ENCODE assay signal across 10 mouse cellular contexts in the genomic region with DNA sequence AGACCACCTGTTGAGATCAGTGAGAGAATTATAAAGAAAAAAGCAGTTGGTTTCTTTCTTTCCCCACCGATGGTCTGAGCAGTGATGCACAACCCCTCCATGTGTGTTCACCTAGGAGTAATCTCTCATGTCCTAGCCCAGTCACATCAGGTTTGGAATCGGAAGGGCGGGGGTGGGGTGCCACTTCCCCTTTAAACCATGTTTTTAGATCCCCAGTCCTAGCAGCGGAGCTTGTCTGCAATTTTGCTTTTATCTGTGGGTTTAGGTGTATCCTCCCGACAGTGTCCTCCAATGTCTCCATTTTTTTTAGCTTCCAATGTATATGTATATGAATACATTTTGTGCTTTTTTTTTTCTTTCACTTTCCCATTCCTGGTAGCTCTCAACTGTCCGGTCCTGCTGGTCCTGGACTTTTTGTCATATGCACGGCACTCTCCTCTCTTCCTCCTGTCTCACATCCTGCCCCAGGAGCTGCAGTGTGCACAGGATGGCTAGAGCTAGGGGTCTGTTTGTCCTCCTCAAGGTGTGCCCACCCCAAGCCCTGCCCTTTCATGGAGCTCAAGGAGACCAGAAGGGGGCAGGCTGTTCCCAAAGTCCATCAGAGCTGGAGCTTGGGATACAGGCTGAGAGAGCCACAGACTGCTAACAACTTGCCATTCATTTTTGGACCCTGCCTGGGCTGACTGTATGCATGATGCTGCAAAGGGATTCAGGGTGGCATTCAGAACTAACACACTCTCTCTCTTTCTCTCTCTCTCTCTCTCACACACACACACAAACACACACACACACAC. TPM values are rescaled to one million over a fixed set of nuclear protein-coding genes. Genes with fewer than 3 reads are reported as not detected.
DNase-seq lines count a peak whose midpoint lies in the region; ATAC-seq and TF ChIP-seq lines count a peak whose summit lies in the region.
"Had no signal": no experiment of that assay in that cellular context is flagged by ENCODE, and none has a peak within 500 bp of the region (broad histone marks: within the 10 kb centered on the region; RNA-seq: fewer than 3 reads in every experiment).

No protein-coding gene starts in this region.

- H3K4me3 ChIP-seq in midbrain, embryonic 10.5 days, result no peak overlapping the region
- no peak overlapping the region for H3K4me3 ChIP-seq in midbrain, embryonic 11.5 days (ENCODE audit: low read depth, low read length)
- peak overlapping the region; percentile 90 for H3K4me3 ChIP-seq in cortical plate, adult 2 months (ENCODE audit: insufficient read depth, low read length)
- peak overlapping the region; percentile 83; the same call in 1 of the 2 replicates for H3K4me3 ChIP-seq in kidney, embryonic 15.5 days (replicated peaks)
- H3K4me3 ChIP-seq in liver, embryonic 16.5 days (ENCODE audit: low read depth, low read length), result peak overlapping the region; percentile 16; the same call in 1 of the 2 replicates

- peak; percentile 43 for TF ChIP-seq CTCF in cortical plate, adult 2 months (IDR thresholded peaks at IDR 0.05; ENCODE audit: extremely low read depth, insufficient read depth, low read length)

- H3K27me3 ChIP-seq in midbrain, embryonic 10.5 days (ENCODE audit: low read depth, poor library complexity, severe bottlenecking), result peaks cover 33% of the 10 kb centered on the region
- H3K27me3 ChIP-seq in midbrain, embryonic 11.5 days (ENCODE audit: control insufficient read depth, insufficient read depth, low read length), result 0 out of 2 replicates have a peak, but pooled peaks cover 7% of the 10 kb centered on the region
- H3K27me3 ChIP-seq in kidney, embryonic 15.5 days, result 0 out of 2 replicates have a peak, but pooled peaks cover 6% of the 10 kb centered on the region
- H3K27me3 ChIP-seq in liver, embryonic 16.5 days (ENCODE audit: control insufficient read depth, insufficient read depth, low read depth, low read length), result peaks cover 25% of the 10 kb centered on the region

- no peak overlapping the region for H3K9ac ChIP-seq in midbrain, embryonic 11.5 days (ENCODE audit: low read length)
- H3K9ac ChIP-seq in kidney, embryonic 15.5 days, result no peak overlapping the region
- H3K9ac ChIP-seq in liver, embryonic 16.5 days (ENCODE audit: low read depth, low read length), result no peak overlapping the region; the same call in 1 of the 2 replicates
- H3K9ac ChIP-seq: stomach, embryonic 15.5 days had no signal

- no peak overlapping the region for H3K4me2 ChIP-seq in midbrain, embryonic 11.5 days
- peak overlapping the region; percentile 90 for H3K4me2 ChIP-seq in kidney, embryonic 15.5 days
- peak overlapping the region; percentile 77; the same call in 1 of the 2 replicates for H3K4me2 ChIP-seq in liver, embryonic 16.5 days (ENCODE audit: low read depth, low read length)

- H3K9me3 ChIP-seq in midbrain, embryonic 10.5 days (replicated peaks), result no peaks in the 10 kb centered on the region
- H3K9me3 ChIP-seq in midbrain, embryonic 11.5 days (ENCODE audit: control insufficient read depth, low read length), result no peaks in the 10 kb centered on the region
- H3K9me3 ChIP-seq in kidney, embryonic 15.5 days (replicated peaks), result no peaks in the 10 kb centered on the region
- H3K9me3 ChIP-seq in liver, embryonic 16.5 days (replicated peaks; ENCODE audit: control insufficient read depth, low read length), result no peaks in the 10 kb centered on the region
- H3K9me3 ChIP-seq: embryonic facial prominence, embryonic 12.5 days; stomach, embryonic 15.5 days had no signal

- H3K27ac ChIP-seq in midbrain, embryonic 10.5 days (replicated peaks), result no peak overlapping the region
- H3K27ac ChIP-seq in midbrain, embryonic 11.5 days (ENCODE audit: low read depth, low read length), result no peak overlapping the region
- H3K27ac ChIP-seq in cortical plate, adult 2 months (ENCODE audit: insufficient read depth, low read length), result no peak overlapping the region
- H3K27ac ChIP-seq in kidney, embryonic 15.5 days, result no peak overlapping the region
- no peak overlapping the region for H3K27ac ChIP-seq in liver, embryonic 16.5 days (ENCODE audit: low read length)
- H3K27ac ChIP-seq: embryonic facial prominence, embryonic 12.5 days; stomach, embryonic 15.5 days had no signal

- no peaks in the 10 kb centered on the region for H3K36me3 ChIP-seq in midbrain, embryonic 10.5 days
- no peaks in the 10 kb centered on the region for H3K36me3 ChIP-seq in midbrain, embryonic 11.5 days (ENCODE audit: control insufficient read depth, insufficient read depth, low read length)
- H3K36me3 ChIP-seq in kidney, embryonic 15.5 days, result no peaks in the 10 kb centered on the region; the same call in 1 of the 2 replicates
- H3K36me3 ChIP-seq in liver, embryonic 16.5 days (ENCODE audit: control insufficient read depth, insufficient read depth), result no peaks in the 10 kb centered on the region
- H3K36me3 ChIP-seq: embryonic facial prominence, embryonic 12.5 days; stomach, embryonic 15.5 days had no signal

- WGBS in midbrain, embryonic 10.5 days, result 67% methylated on average over 7 of the region's 7 CpGs
- WGBS in midbrain, embryonic 11.5 days, result 71% methylated on average over 7 of the region's 7 CpGs
- WGBS in kidney, embryonic 15.5 days, result 58% methylated on average over 7 of the region's 7 CpGs
- WGBS in liver, embryonic 16.5 days (ENCODE audit: insufficient replicate concordance), result 22% methylated on average over 7 of the region's 7 CpGs

- H3K4me1 ChIP-seq in midbrain, embryonic 10.5 days, result peaks cover 32% of the 10 kb centered on the region
- H3K4me1 ChIP-seq in midbrain, embryonic 11.5 days (ENCODE audit: control insufficient read depth, insufficient read depth, low read length), result peaks cover 17% of the 10 kb centered on the region
- H3K4me1 ChIP-seq in cortical plate, adult 2 months (ENCODE audit: control insufficient read depth, insufficient read depth, low read length), result peaks cover 4% of the 10 kb centered on the region; the same call in 1 of the 2 replicates
- peaks cover 48% of the 10 kb centered on the region for H3K4me1 ChIP-seq in kidney, embryonic 15.5 days
- H3K4me1 ChIP-seq in liver, embryonic 16.5 days (ENCODE audit: control insufficient read depth, low read depth, low read length), result no peaks in the 10 kb centered on the region; the same call in 1 of the 2 replicates

- peak; percentile 47 for DNase-seq in midbrain, embryonic 10.5 days (ENCODE audit: low spot score)
- no peak for DNase-seq in midbrain, embryonic 11.5 days (ENCODE audit: low spot score, missing footprints)
- peak; percentile 23 for DNase-seq in gastrocnemius, postnatal 25 days
- DNase-seq in retina, embryonic 14.5 days (ENCODE audit: low spot score), result peak; percentile 64
- no peak for DNase-seq in urinary bladder, postnatal 4 days (ENCODE audit: low spot score in 2 of 2)

- TF ChIP-seq POLR2A in cortical plate, adult 2 months (IDR thresholded peaks at IDR 0.05; ENCODE audit: extremely low read depth, insufficient read depth, low read length), result no peak

- no peak for ATAC-seq in midbrain, embryonic 11.5 days (ENCODE audit: low FRiP score)
- no peak for ATAC-seq in kidney, embryonic 15.5 days (replicated peaks; ENCODE audit: low FRiP score)
- ATAC-seq in liver, embryonic 16.5 days (ENCODE audit: low read depth), result no peak

RNA-seq across cellular contexts. Expression of a gene that starts 2.6 kb away (rescaled TPM):
- 0.91 and 1.0 TPM in 2 replicates for polyA plus RNA-seq in midbrain, embryonic 10.5 days (2016; fragmentation: Nextera tagmentation; extraction: Ambion mirVana)
- polyA plus RNA-seq in midbrain, embryonic 11.5 days (2014; fragmentation: Nextera tagmentation; extraction: Ambion mirVana), result 0.83 and 1.1 TPM in 2 replicates
- 18.2 and 18.4 TPM in 2 replicates for polyA plus RNA-seq in cortical plate, adult 2 months (2012; rRNA removed)
- 1 to 10 TPM; 4.6 to 6.2 TPM for total RNA-seq in gastrocnemius, postnatal 25 days (2021)
- polyA plus RNA-seq in kidney, embryonic 15.5 days (2015; fragmentation: Nextera tagmentation; extraction: Ambion mirVana), result 2.1 and 2.3 TPM in 2 replicates
- 0.20 and 0.22 TPM in 2 replicates for polyA plus RNA-seq in liver, embryonic 16.5 days (2015; fragmentation: Nextera tagmentation; extraction: Ambion mirVana)

Comparison
In these comparisons a context has a peak if more than half of its experiments do, and no peak if none do; other contexts are left out.
1. DNase-seq: peak in midbrain, embryonic 10.5 days (single experiment), gastrocnemius, postnatal 25 days (single experiment) and retina, embryonic 14.5 days (single experiment); none in midbrain, embryonic 11.5 days (single experiment) and urinary bladder, postnatal 4 days (0 of 2).
2. H3K4me3 ChIP-seq: peak in cortical plate, adult 2 months (single experiment), kidney, embryonic 15.5 days (single experiment) and liver, embryonic 16.5 days (single experiment); none in midbrain, embryonic 10.5 days (single experiment) and midbrain, embryonic 11.5 days (single experiment).